Mouse (Mus musculus) E14TG2a.4 (cell line): ENCODE measurements around the gene Idh3a.

Source experiments
- CTCF ChIP-seq: conservative IDR thresholded peaks from 2 replicates; pipeline ENCODE4 v1.5.1; 2014; ENCODE audit warnings: low read length
- NANOG ChIP-seq: IDR thresholded peaks from 2 replicates; pipeline ENCODE4 v1.6.1; 2014; ENCODE audit warnings: borderline replicate concordance, low read length, mixed read lengths
- POU5F1 ChIP-seq: IDR thresholded peaks from 2 replicates; pipeline ENCODE4 v1.6.1; 2014; ENCODE audit warnings: low read length, borderline replicate concordance

GRCm38 (mm10) chr9:54643179-54643578, 57.0 kb downstream of the Idh3a start:
- no peak for TF ChIP-seq CTCF
- no peak for TF ChIP-seq POU5F1
- TF ChIP-seq NANOG: no peak
